Mouse (Mus musculus) limb, embryonic 15.5 days (tissue): ENCODE results near the gene Bnc2. TPM values are rescaled to one million over a fixed set of nuclear protein-coding genes. Genes with fewer than 3 reads are reported as not detected.

Experiments
- ATAC-seq: fragments of 200-750 bp; cut with Nextera tagmentation; 2 replicates; pipeline ENCODE4 v1.8.0; 2017; ENCODE audit warnings: low read depth, moderate TSS enrichment; ENCODE audit not compliant: insufficient number of reproducible peaks, low FRiP score, low TSS enrichment
- H3K27ac ChIP-seq: fragments of 300-500 bp; sonication (generic); 2 replicates; pipeline ENCODE4 v1.5.1; 2015; ENCODE audit warnings: moderate library complexity, mild to moderate bottlenecking, inconsistent platforms
- H3K27me3 ChIP-seq: fragments of 300-500 bp; sonication (generic); 2 replicates; pipeline ENCODE4 v1.6.1; 2015; ENCODE audit warnings: inconsistent platforms
- H3K36me3 ChIP-seq: fragments of 300-500 bp; sonication (generic); 2 replicates; pipeline ENCODE4 v1.6.1; 2015; ENCODE audit warnings: inconsistent platforms
- H3K4me1 ChIP-seq: fragments of 300-500 bp; sonication (generic); 2 replicates; pipeline ENCODE4 v1.6.1; 2015; ENCODE audit warnings: inconsistent platforms
- H3K4me2 ChIP-seq: fragments of 300-500 bp; sonication (generic); 2 replicates; pipeline ENCODE4 v1.6.1; 2015; ENCODE audit warnings: mild to moderate bottlenecking, inconsistent platforms
- H3K4me3 ChIP-seq: fragments of 300-500 bp; sonication (generic); 2 replicates; pipeline ENCODE4 v1.5.1; 2015; ENCODE audit warnings: mild to moderate bottlenecking, inconsistent platforms
- H3K9ac ChIP-seq: fragments of 300-500 bp; sonication (generic); 2 replicates; pipeline ENCODE4 v1.6.1; 2015; ENCODE audit warnings: inconsistent platforms
- H3K9me3 ChIP-seq: fragments of 300-500 bp; sonication (generic); 2 replicates; pipeline ENCODE4 v1.6.1; 2016; ENCODE audit warnings: inconsistent platforms
- WGBS: fragments of 180-500 bp; shearing (Covaris S2); methylation state at CpG from one replicate; pipeline ENCODE4 v1.1.7; 2015; 5-methylcytosine and 5-hydroxymethylcytosine counted together
- polyA plus RNA-seq: library from polyadenylated mRNA; unstranded; fragments of >200 nt; fragmentation: Nextera tagmentation; extraction: Ambion mirVana; gene quantifications from 2 replicates; pipeline ENCODE4 v1.2.1, GENCODE M21; 2015

Gene Bnc2
- polyA plus RNA-seq, 1 experiment from 2014 or later: 24.1 TPM

DNA sequence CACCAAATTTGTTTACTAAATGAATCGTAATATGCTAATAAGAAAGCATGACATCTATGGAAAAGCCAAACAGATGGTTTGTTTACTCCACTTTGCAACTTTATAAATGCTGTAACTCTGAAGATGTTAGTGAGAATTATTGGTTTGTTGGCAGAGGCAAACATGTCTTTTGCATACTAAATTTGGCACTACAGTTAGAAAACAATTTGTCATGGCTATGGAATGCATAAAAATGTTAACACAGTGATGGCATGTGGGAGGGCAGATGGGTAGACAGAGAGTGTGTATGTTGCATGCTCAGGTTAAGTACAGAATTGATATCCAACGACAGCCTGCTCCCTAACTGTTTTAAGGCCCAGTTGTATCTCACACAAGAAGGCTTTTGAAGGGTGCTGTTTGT is 392.4 kb downstream of the Bnc2 start:
- Histone ChIP-seq H3K27me3 (no peaks in the 10 kb centered on the region), H3K36me3 (no peaks in the 10 kb centered on the region), H3K4me3 (no peak overlapping the region), H3K9ac (no peak overlapping the region), H3K4me1 (peaks cover 9% of the 10 kb centered on the region; the same call in 1 of the 2 replicates), H3K9me3 (no peaks in the 10 kb centered on the region), H3K4me2 (no peak overlapping the region), H3K27ac (no peak overlapping the region)
- WGBS: 67% methylated on average over 2 of the region's 2 CpGs
- ATAC-seq: no peak

DNA sequence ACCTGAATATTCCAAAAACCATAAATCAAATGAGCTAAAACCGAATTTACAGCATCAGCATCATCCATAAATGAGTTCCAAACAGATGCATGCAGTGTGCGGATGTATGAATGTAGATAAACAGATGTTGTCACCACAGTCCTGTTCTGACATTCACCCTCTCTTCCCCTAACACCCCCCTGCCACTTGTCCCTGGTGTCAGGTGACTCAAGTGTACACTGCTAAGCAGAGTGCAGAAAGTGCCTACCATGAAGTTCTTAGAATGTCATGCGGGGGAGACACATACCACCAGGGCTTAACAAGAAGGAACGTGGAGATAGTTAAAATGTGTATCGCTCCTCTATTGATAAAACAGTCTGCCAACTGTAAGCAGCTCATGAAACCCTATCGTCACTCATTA is 396.9 kb downstream of the Bnc2 start:
- Histone ChIP-seq H3K36me3 (no peaks in the 10 kb centered on the region), H3K4me2 (no peak overlapping the region), H3K27ac (no peak overlapping the region), H3K4me1 (0 out of 2 replicates have a peak, but pooled peaks cover 2% of the 10 kb centered on the region), H3K4me3 (no peak overlapping the region), H3K9ac (no peak overlapping the region), H3K27me3 (no peaks in the 10 kb centered on the region), H3K9me3 (no peaks in the 10 kb centered on the region)
- ATAC-seq: no peak; the same call in 1 of the 2 replicates
- 62% methylated on average over 6 of the region's 6 CpGs for WGBS

DNA sequence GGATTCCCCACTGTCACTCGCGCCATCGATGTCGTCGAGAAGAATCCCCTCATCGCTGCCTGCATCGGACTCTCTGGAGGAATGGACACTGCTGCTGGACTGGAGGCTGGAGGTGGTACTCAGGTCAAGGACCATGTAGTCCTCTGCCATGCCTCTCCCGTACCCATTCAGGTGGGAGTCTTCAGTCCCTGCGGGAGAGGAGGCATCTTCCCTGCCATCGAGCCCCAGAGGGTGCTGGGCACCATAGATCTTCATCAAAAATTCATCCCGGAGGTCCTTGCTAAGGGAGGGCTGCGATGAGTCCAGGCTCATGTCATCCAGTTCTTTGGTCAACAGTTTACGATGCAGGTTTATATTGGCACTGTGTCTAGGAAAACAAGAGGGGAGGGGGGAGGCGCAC is 399.0 kb downstream of the Bnc2 start:
- no peak overlapping the region for H3K4me2 ChIP-seq
- H3K36me3 ChIP-seq: no peaks in the 10 kb centered on the region
- H3K27me3 ChIP-seq: no peaks in the 10 kb centered on the region
- H3K9me3 ChIP-seq: no peaks in the 10 kb centered on the region
- H3K9ac ChIP-seq: no peak overlapping the region
- 88% methylated on average over 14 of the region's 14 CpGs for WGBS
- no peak overlapping the region for H3K4me3 ChIP-seq
- H3K4me1 ChIP-seq: 0 out of 2 replicates have a peak, but pooled peaks cover 2% of the 10 kb centered on the region
- no peak overlapping the region for H3K27ac ChIP-seq
- no peak for ATAC-seq

DNA sequence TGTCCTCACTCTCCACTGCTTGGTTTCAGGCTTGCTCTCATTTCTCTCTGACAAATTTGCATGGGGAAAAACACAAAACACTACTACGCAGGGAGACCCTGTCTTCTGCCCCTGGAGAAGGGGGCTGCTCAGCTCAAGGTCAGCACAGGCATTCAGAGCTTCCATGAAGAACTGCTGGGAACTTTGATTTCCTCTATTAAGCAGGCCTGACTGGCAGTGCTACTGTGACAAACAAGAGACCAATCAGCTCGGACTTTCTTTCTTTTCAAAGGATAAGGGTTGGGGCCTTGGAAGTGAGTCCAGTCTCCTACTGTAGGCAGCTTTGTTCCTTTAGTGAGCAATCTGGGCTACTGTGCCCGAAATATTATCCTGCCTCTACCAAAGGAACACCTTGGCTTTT is 400.9 kb downstream of the Bnc2 start:
- ATAC-seq: no peak
- Histone ChIP-seq H3K9me3 (no peaks in the 10 kb centered on the region), H3K27ac (no peak overlapping the region), H3K36me3 (no peaks in the 10 kb centered on the region), H3K4me2 (no peak overlapping the region), H3K27me3 (no peaks in the 10 kb centered on the region), H3K4me1 (0 out of 2 replicates have a peak, but pooled peaks cover 2% of the 10 kb centered on the region), H3K9ac (no peak overlapping the region), H3K4me3 (no peak overlapping the region)
- WGBS: 67% methylated on average over 3 of the region's 3 CpGs

DNA sequence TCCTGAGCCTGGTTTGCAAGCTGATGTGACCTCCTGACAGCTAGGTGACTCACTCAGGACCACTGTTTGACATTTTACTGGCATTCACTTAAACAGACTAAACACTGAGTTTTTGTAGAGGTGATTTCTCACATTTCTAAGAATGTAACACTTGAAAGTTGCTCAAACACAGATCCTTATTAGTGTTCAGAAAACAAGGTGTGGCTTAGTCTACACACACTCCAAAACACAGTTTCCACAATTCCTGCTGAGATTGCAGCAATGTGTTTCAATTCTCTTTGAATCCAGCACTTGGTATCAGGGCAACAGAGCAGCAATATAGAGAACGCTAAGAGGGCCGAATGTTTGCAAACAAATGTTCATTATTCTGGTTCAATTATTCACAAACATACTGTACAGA is 402.2 kb downstream of the Bnc2 start:
- H3K4me2 ChIP-seq: no peak overlapping the region
- H3K9ac ChIP-seq: no peak overlapping the region
- 71% methylated on average over 2 of the region's 2 CpGs for whole genome bisulfite sequencing
- no peaks in the 10 kb centered on the region for H3K9me3 ChIP-seq
- H3K4me3 ChIP-seq: no peak overlapping the region
- no peaks in the 10 kb centered on the region for H3K27me3 ChIP-seq
- H3K27ac ChIP-seq: no peak overlapping the region
- H3K36me3 ChIP-seq: no peaks in the 10 kb centered on the region
- no peak for ATAC-seq
- H3K4me1 ChIP-seq: no peaks in the 10 kb centered on the region

DNA sequence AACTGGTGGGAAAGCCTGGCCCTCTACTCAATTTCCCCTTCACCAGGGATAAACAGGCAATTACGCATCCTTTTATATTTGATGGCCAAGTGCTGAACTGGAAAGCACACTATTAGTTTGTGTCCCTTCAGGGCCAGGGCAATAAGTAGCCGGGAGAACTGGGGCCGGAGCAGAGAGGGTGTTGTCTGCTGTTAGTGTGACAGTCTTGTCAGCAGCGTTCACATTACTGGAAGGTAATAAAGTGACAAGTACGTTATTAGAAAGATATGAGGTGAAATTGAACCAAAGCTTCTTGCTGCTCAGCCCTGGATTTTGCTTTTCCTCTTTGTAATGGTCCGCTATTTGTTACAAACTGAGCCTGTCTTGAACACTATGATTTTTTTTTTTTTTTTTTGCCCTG is 405.2 kb downstream of the Bnc2 start:
- Histone ChIP-seq H3K27ac (no peak overlapping the region), H3K9me3 (no peaks in the 10 kb centered on the region), H3K9ac (no peak overlapping the region), H3K27me3 (no peaks in the 10 kb centered on the region), H3K4me2 (no peak overlapping the region), H3K36me3 (no peaks in the 10 kb centered on the region), H3K4me3 (no peak overlapping the region), H3K4me1 (no peaks in the 10 kb centered on the region)
- no peak for ATAC-seq
- 55% methylated on average over 6 of the region's 6 CpGs for WGBS

DNA sequence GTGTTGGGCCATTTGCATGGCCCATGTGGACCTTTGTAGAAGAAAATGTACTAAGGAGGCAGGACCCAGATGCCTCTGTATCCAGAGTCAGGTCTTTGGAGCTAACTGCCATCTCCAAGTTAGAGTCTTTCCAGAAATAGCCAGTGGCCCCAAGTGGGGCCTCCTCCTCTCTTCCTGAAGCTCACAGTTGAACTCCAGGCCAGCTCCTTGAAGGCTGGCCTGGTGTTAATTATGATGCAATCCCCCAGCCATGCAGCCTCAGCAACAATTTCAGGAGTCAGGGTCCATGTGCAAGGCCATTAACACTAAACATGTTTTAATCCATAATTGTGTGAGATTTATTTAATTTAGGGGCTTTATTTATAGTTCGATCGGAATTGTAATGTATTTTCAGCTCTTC is 427.7 kb downstream of the Bnc2 start:
- H3K9ac ChIP-seq: no peak overlapping the region
- H3K27me3 ChIP-seq: no peaks in the 10 kb centered on the region
- H3K4me3 ChIP-seq: no peak overlapping the region
- WGBS: 37% methylated on average over 2 of the region's 2 CpGs
- no peaks in the 10 kb centered on the region for H3K9me3 ChIP-seq
- no peak overlapping the region for H3K27ac ChIP-seq
- ATAC-seq: no peak
- no peaks in the 10 kb centered on the region for H3K36me3 ChIP-seq
- H3K4me2 ChIP-seq: no peak overlapping the region
- no peaks in the 10 kb centered on the region for H3K4me1 ChIP-seq

DNA sequence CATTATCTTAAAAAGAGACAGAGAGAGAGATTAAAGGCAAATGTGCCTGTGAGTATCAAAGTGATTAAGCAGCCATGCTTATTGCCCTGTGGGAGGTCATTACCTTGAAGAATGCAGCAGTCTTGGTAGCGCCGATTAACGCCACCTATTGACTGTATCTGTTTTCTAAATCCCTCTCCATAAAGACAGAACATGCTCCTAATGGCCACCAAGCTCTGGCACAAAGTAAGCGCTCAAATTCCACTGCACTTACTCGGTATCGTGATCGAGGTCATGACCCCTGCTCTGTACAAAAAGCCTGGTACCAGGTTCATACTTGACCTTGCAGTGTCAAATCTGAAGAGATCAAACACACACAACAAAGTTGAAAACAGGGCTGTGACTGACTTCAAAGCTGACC is 442.7 kb downstream of the Bnc2 start:
- no peak overlapping the region for H3K9ac ChIP-seq
- H3K4me3 ChIP-seq: no peak overlapping the region
- no peaks in the 10 kb centered on the region for H3K27me3 ChIP-seq
- no peak overlapping the region for H3K4me2 ChIP-seq
- H3K27ac ChIP-seq: no peak overlapping the region
- no peak for ATAC-seq
- H3K36me3 ChIP-seq: no peaks in the 10 kb centered on the region
- no peaks in the 10 kb centered on the region for H3K4me1 ChIP-seq
- H3K9me3 ChIP-seq: no peaks in the 10 kb centered on the region
- 46% methylated on average over 7 of the region's 7 CpGs for WGBS

DNA sequence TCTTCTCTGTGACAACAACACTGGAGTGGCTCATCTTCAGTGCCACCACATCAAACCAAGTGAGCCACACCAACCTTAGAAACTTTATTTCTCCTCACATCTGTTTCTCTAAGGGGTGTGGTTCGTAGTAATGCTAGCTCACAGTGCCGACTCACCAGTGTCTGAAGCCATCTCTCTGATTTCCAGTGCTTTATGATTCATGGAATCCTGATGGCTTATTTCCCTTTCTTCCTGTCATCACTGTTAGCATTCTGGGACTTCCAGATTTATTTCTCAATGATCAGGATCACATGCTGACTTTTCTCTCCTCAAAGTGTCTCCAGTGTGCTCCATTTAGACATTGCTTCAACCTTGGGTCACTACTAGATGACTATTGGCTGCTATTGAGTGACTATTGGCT is 443.8 kb downstream of the Bnc2 start:
- H3K4me1 ChIP-seq: no peaks in the 10 kb centered on the region
- no peak overlapping the region for H3K9ac ChIP-seq
- no peak for ATAC-seq
- H3K27ac ChIP-seq: no peak overlapping the region
- H3K4me3 ChIP-seq: no peak overlapping the region
- WGBS: 75% methylated on average over 2 of the region's 2 CpGs
- no peaks in the 10 kb centered on the region for H3K36me3 ChIP-seq
- H3K9me3 ChIP-seq: no peaks in the 10 kb centered on the region
- no peaks in the 10 kb centered on the region for H3K27me3 ChIP-seq
- H3K4me2 ChIP-seq: no peak overlapping the region

DNA sequence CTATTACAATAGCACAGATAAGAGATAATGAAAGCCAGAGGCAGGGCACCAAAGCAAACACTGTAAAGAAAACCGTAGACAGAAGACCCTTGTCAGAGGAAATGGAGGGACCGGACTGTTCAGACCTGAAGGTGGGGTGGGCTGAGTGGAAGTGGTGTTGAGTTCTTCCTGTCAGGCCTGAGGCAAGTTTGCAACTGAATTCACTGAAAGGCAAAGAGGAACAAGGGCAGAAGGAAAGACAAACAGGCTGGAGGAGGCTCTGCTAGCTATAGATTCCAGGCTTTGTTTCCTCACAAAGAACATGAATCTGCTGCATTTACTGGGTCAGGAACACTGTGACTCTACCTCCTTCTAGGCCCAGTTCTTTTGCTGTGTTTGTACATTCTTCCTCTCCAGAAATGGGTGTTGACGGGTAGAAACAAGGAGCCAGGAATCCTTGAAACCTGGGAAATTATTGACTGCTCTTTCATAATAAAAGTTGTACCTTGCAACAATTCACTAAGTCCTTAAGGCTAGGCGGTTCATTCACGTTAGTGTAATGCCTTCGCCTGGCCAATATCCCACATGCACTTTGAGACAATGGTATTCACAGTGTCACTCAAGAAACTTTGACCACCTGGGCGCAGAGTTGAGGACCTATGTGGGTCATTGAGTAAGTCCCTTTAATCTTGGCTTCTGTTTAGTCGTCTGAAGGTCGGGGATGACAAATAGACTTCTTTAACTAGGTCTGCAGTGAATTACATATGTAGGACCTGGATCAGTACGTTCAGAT is 445.7 kb downstream of the Bnc2 start:
- Histone ChIP-seq H3K36me3 (no peaks in the 10 kb centered on the region), H3K4me3 (no peak overlapping the region), H3K9me3 (no peaks in the 10 kb centered on the region), H3K27me3 (no peaks in the 10 kb centered on the region), H3K4me1 (no peaks in the 10 kb centered on the region), H3K27ac (no peak overlapping the region), H3K4me2 (no peak overlapping the region), H3K9ac (no peak overlapping the region)
- no peak for ATAC-seq
- WGBS: 73% methylated on average over 10 of the region's 10 CpGs

DNA sequence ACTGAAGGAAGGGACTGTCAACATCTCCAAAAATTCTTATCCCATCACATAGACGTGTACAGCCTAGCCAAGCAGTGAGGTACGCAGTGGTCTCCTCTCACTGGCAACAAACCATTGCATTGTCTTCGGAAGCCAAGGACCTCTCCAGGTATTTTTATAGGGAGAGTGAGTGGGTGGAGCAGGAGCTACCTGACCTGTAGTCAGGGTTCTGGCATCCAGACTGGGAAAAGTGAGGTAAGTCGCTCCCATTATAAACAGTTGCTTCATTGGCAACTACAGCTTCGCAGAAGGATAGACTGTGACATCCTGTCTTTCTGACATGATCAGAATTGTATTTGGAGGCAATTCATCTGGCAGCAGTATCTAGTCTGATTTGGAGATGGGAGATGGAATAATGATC is 446.5 kb downstream of the Bnc2 start:
- Histone ChIP-seq H3K9ac (no peak overlapping the region), H3K9me3 (no peaks in the 10 kb centered on the region), H3K4me3 (no peak overlapping the region), H3K27ac (no peak overlapping the region), H3K36me3 (no peaks in the 10 kb centered on the region), H3K4me1 (no peaks in the 10 kb centered on the region), H3K4me2 (no peak overlapping the region), H3K27me3 (no peaks in the 10 kb centered on the region)
- ATAC-seq: no peak
- 86% methylated on average over 5 of the region's 5 CpGs for WGBS
